Mouse (Mus musculus): ENCODE results near the gene Neurog3.

The Neurog3 gene

GRCm38 (mm10) chr10:62132691-62133281, at the start of gene Neurog3:
Gene Neurog3, plus strand, starts transcription at chr10:62133090.
- peak; percentile 46 for DNase-seq (ENCODE audit: low read depth, low spot score)

DNA sequence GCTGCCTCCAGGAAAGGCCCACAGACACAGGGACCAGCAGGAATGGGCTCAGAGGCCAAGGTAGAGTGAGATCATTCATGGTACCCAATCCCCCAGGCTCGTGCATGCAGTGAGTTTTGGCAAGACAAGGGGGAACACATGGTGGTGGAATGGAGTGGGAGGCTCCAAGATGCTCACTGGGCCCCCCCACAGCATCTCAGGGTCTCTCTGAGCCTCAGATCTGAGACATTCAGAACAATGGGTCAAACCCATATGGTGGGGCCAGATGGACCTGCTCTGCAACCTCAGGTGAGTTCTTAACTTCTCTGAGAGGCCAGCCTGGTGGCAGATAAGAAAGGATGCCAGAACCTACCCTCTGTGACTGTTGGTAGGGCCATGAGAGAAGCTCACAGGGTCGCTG, 46.8 kb upstream of the Neurog3 start:
- no peak for DNase-seq (ENCODE audit: low read depth, low spot score)

- no peak for DNase-seq (ENCODE audit: low read depth, low spot score)
Observed at GRCm38 (mm10) chr10:62086826-62087225, 46.1 kb upstream of the Neurog3 start.

GRCm38 (mm10) chr10:62088411-62088810, 44.5 kb upstream of the Neurog3 start:
- DNase-seq (ENCODE audit: low read depth, low spot score) = no peak

- DNase-seq (ENCODE audit: low read depth, low spot score) = no peak
Observed at GRCm38 (mm10) chr10:62089071-62089470, 43.8 kb upstream of the Neurog3 start.

GRCm38 (mm10) chr10:62089486-62089885, 43.4 kb upstream of the Neurog3 start:
- DNase-seq (ENCODE audit: low read depth, low spot score) = no peak

DNA sequence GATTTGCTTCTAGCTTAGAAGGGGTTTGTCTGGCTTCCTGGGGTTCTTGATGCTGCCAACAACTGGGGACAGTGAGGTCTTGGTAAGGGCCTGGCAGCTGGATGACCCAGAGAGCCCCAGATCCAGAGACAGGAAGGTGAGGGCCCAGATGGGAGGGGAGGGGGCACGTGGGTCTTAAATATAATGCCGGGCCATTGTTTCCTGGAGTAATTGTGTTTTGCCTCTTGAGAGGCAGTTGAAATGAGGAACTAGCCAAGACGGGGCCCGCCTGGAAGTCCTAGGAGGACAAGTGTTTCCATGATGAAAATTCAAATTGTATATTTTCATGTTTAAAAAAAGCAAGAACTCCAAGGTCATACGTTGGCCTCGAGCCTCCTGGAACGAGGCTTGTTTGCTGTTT, 39.0 kb upstream of the Neurog3 start:
- DNase-seq (ENCODE audit: low read depth, low spot score) = no peak

GRCm38 (mm10) chr10:62094401-62094800, 38.5 kb upstream of the Neurog3 start:
- DNase-seq (ENCODE audit: low read depth, low spot score) = no peak

- no peak for DNase-seq (ENCODE audit: low read depth, low spot score)
Observed at GRCm38 (mm10) chr10:62099749-62100403, 33.0 kb upstream of the Neurog3 start.

DNA sequence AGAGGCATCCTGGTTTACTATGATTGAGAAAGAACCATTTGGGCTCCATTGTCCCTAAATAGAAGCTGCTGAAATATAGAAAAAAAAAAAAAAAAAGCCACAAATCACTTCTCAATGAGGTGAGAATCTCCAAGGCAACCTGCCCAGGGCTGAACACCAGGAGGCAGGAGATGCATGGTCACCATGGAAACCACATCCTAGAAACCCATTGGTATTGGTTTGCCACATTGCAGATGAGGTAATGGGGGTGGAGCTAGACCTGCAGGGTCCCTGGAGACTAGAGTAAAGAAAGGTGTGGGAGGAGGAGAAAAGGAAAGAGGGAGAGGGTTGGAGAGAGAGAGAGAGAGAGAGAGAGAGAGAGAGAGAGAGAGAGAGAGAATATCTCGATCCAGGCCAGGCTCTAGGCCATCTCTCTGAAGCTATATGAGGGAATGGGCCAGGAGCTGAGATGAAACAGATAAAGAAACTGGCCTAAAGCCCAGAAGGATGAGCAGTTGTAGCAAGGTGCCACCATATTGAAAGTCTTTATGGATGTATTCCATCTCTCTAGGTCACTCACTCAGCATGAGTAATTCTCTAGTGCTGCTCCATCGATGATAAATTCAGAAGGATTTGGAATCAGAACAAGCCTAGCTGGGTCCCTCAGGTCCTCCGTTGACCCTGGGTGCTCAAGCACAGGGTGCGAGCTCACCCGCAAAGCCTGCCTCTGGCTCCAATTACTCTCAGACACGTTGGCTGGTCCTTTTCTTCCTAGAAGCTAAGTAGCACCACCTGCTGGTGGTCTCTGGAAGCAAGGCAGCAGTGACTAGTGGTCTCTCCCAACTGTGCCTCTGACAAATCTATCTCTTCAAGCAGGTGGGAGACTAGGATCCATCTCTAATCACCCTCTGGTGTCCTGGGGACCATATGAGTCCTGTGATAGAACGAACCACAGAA, 31.1 kb upstream of the Neurog3 start:
- DNase-seq (ENCODE audit: low read depth, low spot score) = peak; percentile 80

GRCm38 (mm10) chr10:62104835-62105576, 27.9 kb upstream of the Neurog3 start:
- DNase-seq (ENCODE audit: low read depth, low spot score) = peak; percentile 72

GRCm38 (mm10) chr10:62107048-62107447, 25.8 kb upstream of the Neurog3 start:
- no peak for DNase-seq (ENCODE audit: low read depth, low spot score)

- DNase-seq (ENCODE audit: low read depth, low spot score) = peak; percentile 81
Observed at GRCm38 (mm10) chr10:62110504-62111206, 22.2 kb upstream of the Neurog3 start.

- no peak for DNase-seq (ENCODE audit: low read depth, low spot score)
Observed at GRCm38 (mm10) chr10:62111207-62111576, 21.7 kb upstream of the Neurog3 start.

GRCm38 (mm10) chr10:62113865-62114647, 18.8 kb upstream of the Neurog3 start:
- DNase-seq (ENCODE audit: low read depth, low spot score) = no peak

DNA sequence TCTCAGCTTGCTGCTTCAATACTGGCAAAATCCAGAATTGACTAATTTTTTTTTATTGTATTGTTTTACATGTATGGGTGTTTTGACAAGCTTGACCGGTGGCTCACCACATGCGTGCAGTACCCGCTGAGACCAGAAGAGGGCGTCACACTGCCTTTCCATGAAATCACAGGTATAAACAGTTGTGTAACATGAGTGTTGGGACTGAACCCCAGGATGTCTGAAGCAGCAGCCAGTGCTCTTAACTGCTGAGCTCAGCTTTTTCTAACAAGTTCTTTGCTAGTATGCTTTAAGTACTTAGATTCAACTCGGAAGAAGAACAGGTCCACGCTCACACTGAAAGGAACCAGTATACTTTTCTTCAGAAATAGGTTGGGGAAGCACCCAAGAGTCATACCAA, 5.8 kb upstream of the Neurog3 start:
- peak; percentile 65 for DNase-seq (ENCODE audit: low read depth, low spot score)

- no peak for DNase-seq (ENCODE audit: low read depth, low spot score)
Observed at GRCm38 (mm10) chr10:62127711-62128231, 5.1 kb upstream of the Neurog3 start.

GRCm38 (mm10) chr10:62128316-62128951, 4.5 kb upstream of the Neurog3 start:
- no peak for DNase-seq (ENCODE audit: low read depth, low spot score)

- peak; percentile 65 for DNase-seq (ENCODE audit: low read depth, low spot score)
Observed at GRCm38 (mm10) chr10:62135696-62136470, 3.0 kb downstream of the Neurog3 start.
